Mouse (Mus musculus) liver, postnatal 0 days (tissue): Measurements from ENCODE around the gene Rab11fip4.

Source experiments
- CTCF ChIP-seq: sonication (generic); IDR thresholded peaks from 2 replicates; pipeline ENCODE4 v1.5.1; 2016; ENCODE audit warnings: antibody characterized with exemption, low read depth
- EP300 ChIP-seq: IDR thresholded peaks from 2 replicates; pipeline ENCODE4 v1.6.1; 2016; ENCODE audit warnings: antibody characterized with exemption, low read depth, mild to moderate bottlenecking

DNA sequence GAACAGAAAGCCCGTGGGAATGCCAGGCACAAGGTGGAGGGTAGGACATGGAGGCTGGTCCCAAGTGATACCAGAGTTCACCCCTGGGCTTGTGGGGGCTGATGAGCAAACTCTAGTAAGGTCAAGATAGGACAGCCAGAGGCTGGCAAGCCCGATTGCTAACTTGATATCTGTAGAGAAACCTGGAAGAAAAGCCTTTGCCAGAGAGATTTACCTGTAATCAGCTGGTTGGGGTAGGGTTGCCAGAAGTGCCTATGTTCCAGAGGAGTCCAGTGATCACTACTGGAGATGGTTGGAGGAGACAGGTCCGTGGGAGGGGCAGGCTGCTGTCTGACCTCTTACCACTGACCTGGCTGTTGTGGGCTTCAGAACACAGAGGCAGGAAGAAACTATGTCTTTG is 126.3 kb downstream of the Rab11fip4 start:
- TF ChIP-seq EP300: no peak
- TF ChIP-seq CTCF: no peak
